Mouse (Mus musculus) olfactory bulb, adult 2 months (tissue): ENCODE results near the gene Olfr71. TPM values are rescaled to one million over a fixed set of nuclear protein-coding genes. Genes with fewer than 3 reads are reported as not detected.

Experiments
- H3K27ac ChIP-seq: fragments of 200-500 bp; 2 replicates; pipeline ENCODE4 v1.5.1; 2012; ENCODE audit warnings: low read depth, low read length; ENCODE audit not compliant: insufficient read depth
- H3K4me1 ChIP-seq: fragments of 200-500 bp; 2 replicates; pipeline ENCODE4 v1.6.1; 2012; ENCODE audit warnings: low read length; ENCODE audit not compliant: control insufficient read depth, insufficient read depth
- H3K4me3 ChIP-seq: fragments of 200-500 bp; 2 replicates; pipeline ENCODE4 v1.5.1; 2012; ENCODE audit warnings: mild to moderate bottlenecking, low read depth, low read length, moderate library complexity; ENCODE audit not compliant: insufficient read depth
- CTCF ChIP-seq: fragments of 200-500 bp; IDR thresholded peaks from 2 replicates; pipeline ENCODE4 v1.5.1; 2012; ENCODE audit warnings: low read depth, mild to moderate bottlenecking, low read length, moderate library complexity; ENCODE audit not compliant: insufficient read depth
- POLR2A ChIP-seq: fragments of 200-500 bp; IDR thresholded peaks from 2 replicates; pipeline ENCODE4 v1.6.1; 2012; ENCODE audit warnings: mild to moderate bottlenecking, low read depth, low read length, moderate library complexity; ENCODE audit not compliant: insufficient read depth
- WGBS: fragments of 180-500 bp; shearing (Covaris S2); methylation state at CpG from one replicate; pipeline ENCODE4 v1.1.7; 2018; 5-methylcytosine and 5-hydroxymethylcytosine counted together
- polyA plus RNA-seq: library from polyadenylated mRNA; stranded (reverse); fragments of >200 nt; gene quantifications from 2 replicates; pipeline ENCODE4 v1.2.4, GENCODE M21; 2012; ENCODE audit warnings: low replicate concordance; ENCODE audit not compliant: missing spikeins, insufficient read depth, insufficient read length

Gene Olfr71
- polyA plus RNA-seq, 1 experiment = not detected

DNA sequence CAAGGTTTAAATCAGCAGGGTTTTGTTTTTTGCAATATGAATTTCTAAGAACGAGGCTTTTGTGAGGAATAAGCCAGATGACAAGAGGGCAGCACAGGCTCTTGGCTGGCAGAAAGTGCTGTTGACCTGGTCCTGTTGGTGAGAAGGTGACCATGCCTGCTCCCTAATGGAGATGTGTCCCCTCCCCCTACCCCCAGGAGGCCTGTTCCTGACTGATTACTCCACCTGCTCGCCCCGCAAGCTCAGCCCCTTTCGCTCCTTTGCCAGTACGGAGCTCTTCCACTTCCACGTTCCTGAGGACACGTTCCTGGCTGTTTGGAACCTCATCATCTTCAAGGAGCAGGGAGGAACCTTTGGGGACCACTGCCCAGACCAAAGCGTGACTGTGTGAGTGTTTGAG is 36.4 kb downstream of the Olfr71 start:
- TF ChIP-seq CTCF (no peak), POLR2A (no peak)
- Histone ChIP-seq H3K4me3 (no peak overlapping the region), H3K4me1 (peaks cover 17% of the 10 kb centered on the region), H3K27ac (no peak overlapping the region)
- 83% methylated on average over 8 of the region's 8 CpGs for WGBS

DNA sequence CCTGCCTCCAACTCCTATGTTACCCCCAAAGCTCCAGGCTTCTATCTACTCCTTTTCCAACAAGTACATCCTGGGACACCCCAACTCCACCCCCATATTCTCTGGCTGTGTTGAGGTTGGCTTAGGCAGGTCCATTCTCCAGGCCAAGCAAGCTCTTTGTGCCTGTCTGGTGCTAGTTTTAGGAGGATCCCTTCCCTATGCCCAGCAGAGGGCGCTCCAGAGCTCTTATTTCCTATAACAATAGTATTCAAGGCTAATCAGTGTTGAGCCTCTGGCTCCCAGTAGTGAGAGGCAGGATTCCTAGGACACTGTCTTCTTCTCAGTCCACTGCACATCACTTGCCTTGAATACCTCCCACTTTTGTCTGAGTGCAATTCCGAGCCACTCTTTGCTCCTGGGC is 38.0 kb downstream of the Olfr71 start:
- 8% methylated on average over 2 of the region's 2 CpGs for WGBS
- TF ChIP-seq CTCF (peak; percentile 43; the same call in 1 of the 2 replicates), POLR2A (no peak)
- no peak overlapping the region for H3K27ac ChIP-seq
- H3K4me1 ChIP-seq = peaks cover 22% of the 10 kb centered on the region
- no peak overlapping the region for H3K4me3 ChIP-seq

GRCm38 (mm10) chr4:43669428-43669794 is 40.6 kb downstream of the Olfr71 start:
- under 1% methylated on average over 23 of the region's 25 CpGs for WGBS

DNA sequence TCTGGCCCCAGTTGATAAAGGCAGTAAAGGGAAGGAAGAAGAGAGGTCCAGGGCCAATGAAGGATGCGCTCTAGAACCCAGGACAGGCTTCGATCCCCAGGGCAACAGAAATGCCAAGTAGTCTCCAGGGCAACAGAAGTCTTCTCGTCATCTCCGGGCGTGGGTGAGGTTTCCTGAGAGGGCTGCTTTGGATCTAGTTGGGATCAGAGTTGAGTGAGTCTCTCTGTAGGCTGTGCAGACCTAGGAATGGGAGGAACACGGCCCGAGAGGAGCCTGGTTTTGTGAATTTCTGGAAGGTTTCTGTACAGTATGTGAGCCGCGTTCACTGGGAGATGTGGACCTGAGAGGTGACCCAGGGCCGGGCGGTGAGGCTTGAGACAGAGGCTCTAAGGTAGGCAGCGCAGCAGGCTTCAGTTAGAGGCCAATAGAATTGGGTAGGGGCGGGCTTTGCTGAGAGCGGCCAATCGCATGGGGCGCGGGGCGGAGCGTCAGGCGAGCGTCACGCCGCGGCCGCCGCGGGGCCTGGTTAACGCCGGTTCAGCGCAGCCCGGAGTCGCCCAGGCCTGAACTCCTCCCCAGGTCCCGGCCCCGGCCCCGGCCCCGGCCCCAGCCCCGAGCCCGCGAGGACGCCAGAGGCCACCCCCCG is 41.1 kb downstream of the Olfr71 start, which contains the start of the genes Tmem8b and Fam221b:
Gene Tmem8b (plus strand): TSS at position 190 of the 646 bp plus-strand sequence.
Gene Fam221b (minus strand): TSS at position 364 of the 646 bp plus-strand sequence.
- Histone ChIP-seq H3K27ac (peak within 1 kb of the TSS; percentile 29; the same call in 1 of the 2 replicates), H3K4me1 (peaks cover 22% of the 10 kb centered on the region), H3K4me3 (peak within 1 kb of the TSS; percentile 79)
- TF ChIP-seq CTCF (no peak), POLR2A (peak; percentile 68)
- WGBS = 1% methylated on average over 41 of the region's 41 CpGs

More at GRCm38 (mm10) chr4:43669428-43669794, 40.6 kb downstream of the Olfr71 start:
- H3K4me3 ChIP-seq = peak overlapping the region; percentile 79
- TF ChIP-seq POLR2A (no peak), CTCF (no peak)
- 0 out of 2 replicates have a peak overlapping the region, but pooled peaks have one; percentile 29 for H3K27ac ChIP-seq
- peaks cover 22% of the 10 kb centered on the region for H3K4me1 ChIP-seq

GRCm38 (mm10) chr4:43666412-43666811 is 43.6 kb downstream of the Olfr71 start:
- Histone ChIP-seq H3K4me1 (peaks cover 14% of the 10 kb centered on the region), H3K27ac (no peak overlapping the region), H3K4me3 (no peak overlapping the region)
- 30% methylated on average over 4 of the region's 4 CpGs for WGBS
- TF ChIP-seq CTCF (no peak), POLR2A (no peak)

DNA sequence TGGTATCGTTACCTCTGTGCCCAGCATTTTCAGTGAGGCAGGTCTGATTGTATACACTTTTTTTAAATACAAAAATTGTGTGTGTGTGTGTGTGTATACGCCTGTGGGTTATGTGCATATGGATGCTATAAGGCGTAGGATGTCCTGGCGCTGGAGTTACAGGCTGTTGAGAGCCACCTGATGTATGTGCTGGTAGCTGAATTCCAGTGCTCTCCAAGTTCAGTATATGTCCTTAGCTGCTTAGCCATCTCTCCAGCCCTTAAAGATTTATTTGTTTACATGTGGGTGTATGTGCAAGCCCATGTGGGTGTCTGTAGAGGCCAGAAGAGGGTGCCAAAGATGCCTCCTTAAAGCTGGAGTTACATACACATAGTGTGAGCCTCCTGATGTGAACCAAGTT is 52.9 kb downstream of the Olfr71 start:
- Histone ChIP-seq H3K27ac (no peak overlapping the region), H3K4me1 (peaks cover 9% of the 10 kb centered on the region; the same call in 1 of the 2 replicates), H3K4me3 (no peak overlapping the region)
- 51% methylated on average over 4 of the region's 4 CpGs for WGBS
- TF ChIP-seq POLR2A = no peak
- no peak for TF ChIP-seq CTCF

GRCm38 (mm10) chr4:43656339-43657109 is 53.5 kb downstream of the Olfr71 start, which contains the start of gene Hint2:
Hint2 (minus strand) TSS chr4:43656466.
- under 1% methylated on average over 34 of the region's 34 CpGs for WGBS
- H3K4me3 ChIP-seq = peak within 1 kb of the TSS; percentile 74
- TF ChIP-seq CTCF (no peak), POLR2A (peak; percentile 98)
- peaks cover 9% of the 10 kb centered on the region; the same call in 1 of the 2 replicates for H3K4me1 ChIP-seq
- H3K27ac ChIP-seq = peak within 1 kb of the TSS; percentile 89

- H3K27ac ChIP-seq = peak overlapping the region; percentile 76
- peak overlapping the region; percentile 74 for H3K4me3 ChIP-seq
- 3% methylated on average over 34 of the region's 34 CpGs for WGBS
- peaks cover 9% of the 10 kb centered on the region; the same call in 1 of the 2 replicates for H3K4me1 ChIP-seq
- TF ChIP-seq POLR2A (no peak), CTCF (no peak)
Measured at GRCm38 (mm10) chr4:43655656-43656338, 54.3 kb downstream of the Olfr71 start.

Other genes starting within 250 kb of the Olfr71 start
- not detected in 2 replicates for gene Sit1, start 226.5 kb downstream of the Olfr71 start, polyA plus RNA-seq
- not detected in 2 replicates for gene Ccdc107, start 217.4 kb downstream of the Olfr71 start, polyA plus RNA-seq
- not detected in 2 replicates for gene Arhgef39, start 210.6 kb downstream of the Olfr71 start, polyA plus RNA-seq
- gene Car9, start 203.3 kb downstream of the Olfr71 start, polyA plus RNA-seq = not detected in 2 replicates
- not detected in 2 replicates for gene Tpm2, start 186.5 kb downstream of the Olfr71 start, polyA plus RNA-seq
- gene Creb3, start 147.9 kb downstream of the Olfr71 start, polyA plus RNA-seq = not detected in 2 replicates
- 147 TPM in 1 of 2 replicates, not detected in the other for gene Tln1, start 147.6 kb downstream of the Olfr71 start, polyA plus RNA-seq
- gene Rgp1, start 131.5 kb downstream of the Olfr71 start, polyA plus RNA-seq = 242 TPM in 1 of 2 replicates, not detected in the other
- not detected in 2 replicates for gene Gba2, start 131.4 kb downstream of the Olfr71 start, polyA plus RNA-seq
- not detected in 2 replicates for gene Msmp, start 125.8 kb downstream of the Olfr71 start, polyA plus RNA-seq
- not detected in 2 replicates for gene Npr2, start 78.3 kb downstream of the Olfr71 start, polyA plus RNA-seq
- not detected in 2 replicates for gene Spag8, start 56.7 kb downstream of the Olfr71 start, polyA plus RNA-seq
- not detected in 2 replicates for gene Hint2, start 53.8 kb downstream of the Olfr71 start, polyA plus RNA-seq
- not detected in 2 replicates for gene Tmem8b, start 41.3 kb downstream of the Olfr71 start, polyA plus RNA-seq
- gene Fam221b, start 41.1 kb downstream of the Olfr71 start, polyA plus RNA-seq = not detected in 2 replicates
- not detected in 2 replicates for gene Olfr70, start 9.4 kb downstream of the Olfr71 start, polyA plus RNA-seq
- not detected in 2 replicates for gene Hrct1, start 16.9 kb upstream of the Olfr71 start, polyA plus RNA-seq
- not detected in 2 replicates for gene Spaar, start 19.8 kb upstream of the Olfr71 start, polyA plus RNA-seq
- not detected in 2 replicates for gene Olfr159, start 60.8 kb upstream of the Olfr71 start, polyA plus RNA-seq
- gene Olfr156, start 113.6 kb upstream of the Olfr71 start, polyA plus RNA-seq = not detected in 2 replicates
- gene Olfr157, start 129.9 kb upstream of the Olfr71 start, polyA plus RNA-seq = not detected in 2 replicates
- not detected in 2 replicates for gene Olfr155, start 141.3 kb upstream of the Olfr71 start, polyA plus RNA-seq
- gene Reck, start 165.3 kb upstream of the Olfr71 start, polyA plus RNA-seq = not detected in 2 replicates
- not detected in 2 replicates for gene Glipr2, start 247.1 kb upstream of the Olfr71 start, polyA plus RNA-seq